Mouse (Mus musculus) 3T3-L1 (cell line): ENCODE measurements around the gene Gbf1.

Source experiments
- DNase-seq: peaks from one replicate; pipeline ENCODE4 v3.0.0-alpha.2; 2015; ENCODE audit warnings: low read depth, low spot score

The Gbf1 gene

DNA sequence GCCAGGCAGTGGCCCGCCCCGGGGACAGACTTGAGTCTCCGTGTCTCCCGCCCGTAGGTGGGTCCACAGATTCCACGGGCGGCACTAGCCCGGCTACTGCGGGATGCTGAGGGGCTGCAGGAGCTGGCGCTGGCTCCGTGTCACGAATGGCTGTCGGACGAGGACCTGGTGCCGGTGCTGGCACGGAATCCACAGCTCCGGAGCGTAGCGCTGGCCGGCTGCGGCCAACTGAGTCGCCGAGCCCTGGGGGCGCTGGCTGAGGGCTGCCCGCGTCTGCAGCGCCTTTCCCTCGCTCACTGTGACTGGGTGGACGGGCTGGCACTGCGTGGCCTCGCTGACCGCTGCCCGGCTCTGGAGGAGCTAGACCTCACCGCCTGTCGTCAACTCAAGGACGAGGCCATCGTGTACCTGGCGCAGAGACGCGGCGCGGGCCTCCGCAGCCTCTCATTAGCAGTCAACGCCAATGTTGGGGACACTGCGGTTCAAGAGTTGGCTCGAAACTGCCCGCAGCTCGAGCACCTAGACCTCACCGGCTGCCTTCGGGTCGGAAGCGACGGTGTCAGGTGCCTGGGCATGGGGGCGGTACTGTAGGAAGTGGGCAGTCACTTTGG is 176.8 kb downstream of the Gbf1 start:
- peak; percentile 36 for DNase-seq

DNA sequence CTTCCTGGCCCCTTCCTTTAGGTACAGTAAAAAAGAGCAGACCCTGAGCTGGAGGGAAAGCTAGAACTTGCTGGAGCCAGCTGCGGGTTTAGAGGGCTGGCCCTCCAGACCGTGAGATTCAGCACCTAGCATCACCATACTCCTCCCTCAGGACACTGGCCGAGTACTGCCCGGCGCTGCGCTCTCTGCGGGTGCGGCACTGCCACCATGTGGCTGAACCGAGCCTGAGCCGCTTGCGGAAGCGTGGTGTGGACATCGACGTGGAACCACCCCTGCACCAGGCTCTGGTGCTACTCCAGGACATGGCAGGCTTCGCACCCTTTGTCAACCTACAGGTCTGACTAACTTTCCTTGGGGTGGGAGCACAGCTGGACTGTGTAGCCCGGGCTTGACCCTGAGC is 177.6 kb downstream of the Gbf1 start:
- DNase-seq, result peak; percentile 94

DNA sequence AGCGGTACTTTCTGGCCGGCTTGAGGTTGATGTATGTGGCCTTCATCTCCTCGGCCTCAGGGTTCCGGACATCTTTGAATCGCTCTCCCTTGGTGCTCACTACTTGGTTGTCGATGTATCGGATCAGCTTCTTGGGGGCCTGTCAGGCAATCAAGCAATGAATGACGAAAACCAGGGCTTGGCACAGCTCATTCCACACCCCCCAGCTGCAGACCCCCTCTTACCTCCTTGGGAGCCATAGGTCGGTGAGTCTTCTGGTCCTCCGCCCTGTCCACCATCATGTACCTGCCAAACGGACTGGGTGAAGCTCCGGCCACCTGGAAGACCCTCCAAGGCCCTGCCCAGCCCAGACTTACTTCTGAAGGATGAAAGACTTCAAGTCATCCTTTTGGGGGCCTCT is 178.4 kb downstream of the Gbf1 start:
- DNase-seq, result no peak

DNA sequence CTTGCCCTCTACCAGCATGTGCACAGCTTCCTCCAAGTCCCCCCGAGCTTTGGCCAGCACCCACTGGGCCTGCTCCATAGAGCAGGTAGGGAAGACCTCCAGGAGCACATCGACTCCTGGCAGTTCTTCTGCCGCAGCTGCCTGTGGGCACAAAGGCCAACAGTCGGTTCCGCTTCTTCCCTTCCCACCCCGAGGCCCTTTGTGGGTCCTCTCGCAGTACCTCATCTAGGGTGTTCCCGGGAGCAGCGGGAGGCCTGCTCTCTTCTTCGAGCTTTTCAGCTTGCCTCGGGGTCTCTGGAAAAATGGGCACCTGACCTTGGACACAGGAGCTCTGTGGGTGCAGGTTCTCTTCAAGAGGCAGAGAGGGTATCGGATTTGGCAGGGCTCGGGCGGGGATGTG is 179.0 kb downstream of the Gbf1 start:
- no peak for DNase-seq

DNA sequence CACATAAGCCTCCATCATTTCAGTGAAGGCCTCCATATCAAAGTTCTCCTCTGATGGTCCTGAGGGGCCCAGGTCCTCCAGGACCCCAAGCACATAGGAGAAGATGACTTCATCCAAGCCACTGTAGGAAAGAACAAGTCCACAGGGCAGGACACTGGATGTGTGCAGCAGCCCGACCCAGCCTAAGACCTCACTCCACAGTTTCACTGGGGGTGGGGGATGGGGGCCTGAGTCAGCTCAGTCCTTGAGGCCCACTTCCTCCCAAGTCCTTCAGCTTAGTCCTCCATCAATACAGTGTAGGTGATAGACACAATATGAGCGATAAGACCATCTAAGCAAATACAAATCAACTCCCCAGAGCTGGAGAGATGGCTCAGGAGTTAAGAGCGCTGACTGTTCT is 179.6 kb downstream of the Gbf1 start:
- no peak for DNase-seq

DNA sequence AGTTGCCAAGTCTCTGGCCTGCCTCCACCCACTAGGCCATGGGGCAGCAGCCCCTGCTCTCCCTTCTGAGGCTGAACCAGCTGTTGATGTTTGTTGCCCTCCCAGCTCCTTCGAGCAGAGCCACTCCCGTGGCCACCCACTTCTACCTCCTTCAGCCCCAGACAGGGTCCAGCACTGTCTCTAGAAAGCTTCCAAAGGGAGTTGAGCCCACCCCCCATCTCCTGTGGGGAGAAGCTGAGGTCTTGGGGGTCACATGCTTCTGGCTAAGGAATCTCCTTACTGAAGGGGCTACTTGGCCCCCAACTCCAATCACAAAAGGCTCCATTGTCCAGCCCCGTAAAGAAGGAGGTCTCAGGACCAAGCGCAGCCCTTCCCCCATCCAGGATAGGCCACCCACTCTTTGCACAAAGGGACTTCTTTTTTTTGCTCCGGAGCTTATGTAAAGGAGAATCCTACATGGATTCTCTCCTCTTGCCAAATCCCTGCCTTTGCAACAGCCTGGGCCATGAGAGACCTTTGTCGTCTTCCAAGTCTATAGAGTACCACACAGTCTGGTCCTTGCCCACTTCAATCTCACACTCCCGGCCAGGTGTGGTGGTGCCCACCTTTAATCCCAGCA is 180.5 kb downstream of the Gbf1 start:
- no peak for DNase-seq

DNA sequence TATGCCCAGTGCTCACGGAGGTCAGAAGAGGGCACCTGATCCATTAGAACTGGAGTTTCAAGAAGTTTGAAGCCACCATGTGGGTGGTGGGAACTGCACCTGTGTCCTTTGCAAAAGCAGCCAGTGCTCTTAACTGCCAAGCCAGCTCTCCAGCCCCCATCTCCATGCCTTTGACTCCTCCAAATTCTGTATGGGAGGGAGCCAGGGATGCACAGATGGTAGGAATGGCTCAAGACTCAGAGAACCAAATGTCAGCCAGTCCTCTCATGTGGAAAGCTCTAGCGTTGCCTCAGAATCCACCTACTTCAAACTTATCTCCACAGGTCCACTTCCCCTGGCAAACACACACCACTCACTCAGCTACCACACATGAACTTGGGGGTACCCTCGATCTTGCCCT is 181.6 kb downstream of the Gbf1 start:
- no peak for DNase-seq
